Mouse (Mus musculus): ENCODE measurements around the gene Pten. TPM values are rescaled to one million over a fixed set of nuclear protein-coding genes. Genes with fewer than 3 reads are reported as not detected.

Pten gene
- polyA plus RNA-seq, 1 experiment from 2014 or later = 13.2 TPM

- H3K4me3 ChIP-seq (ENCODE audit: low read depth, low read length) = no peak overlapping the region
- no peak overlapping the region for H3K9ac ChIP-seq (ENCODE audit: low read depth, low read length)
- TF ChIP-seq CTCF (IDR thresholded peaks at IDR 0.05; ENCODE audit: low read depth) = no peak; the same call in 1 of the 2 replicates
- peak overlapping the region; percentile 84 for H3K27ac ChIP-seq (ENCODE audit: low read depth, low read length)
- no peaks in the 10 kb centered on the region for H3K4me1 ChIP-seq (replicated peaks; ENCODE audit: control insufficient read depth, insufficient read depth, low read length)
- peak overlapping the region; percentile 51 for H3K4me2 ChIP-seq (replicated peaks; ENCODE audit: low read depth)
- WGBS = 35% methylated on average over 10 of the region's 10 CpGs
- peak; percentile 91 for ATAC-seq
- H3K36me3 ChIP-seq (ENCODE audit: control insufficient read depth, insufficient read depth) = no peaks in the 10 kb centered on the region
- H3K9me3 ChIP-seq (ENCODE audit: control insufficient read depth) = no peaks in the 10 kb centered on the region
- no peaks in the 10 kb centered on the region for H3K27me3 ChIP-seq (replicated peaks; ENCODE audit: control insufficient read depth, insufficient read depth, low read length)
Observed at GRCm38 (mm10) chr19:32869053-32869680, 111.9 kb downstream of the Pten start.

- no peak overlapping the region for H3K27ac ChIP-seq (ENCODE audit: low read depth, low read length)
- no peaks in the 10 kb centered on the region for H3K4me1 ChIP-seq (replicated peaks; ENCODE audit: control insufficient read depth, insufficient read depth, low read length)
- H3K27me3 ChIP-seq (replicated peaks; ENCODE audit: control insufficient read depth, insufficient read depth, low read length) = no peaks in the 10 kb centered on the region
- H3K4me3 ChIP-seq (ENCODE audit: low read depth, low read length) = no peak overlapping the region
- TF ChIP-seq CTCF (IDR thresholded peaks at IDR 0.05; ENCODE audit: low read depth) = no peak
- H3K9ac ChIP-seq (ENCODE audit: low read depth, low read length) = no peak overlapping the region
- 65% methylated on average over 7 of the region's 7 CpGs for WGBS
- no peaks in the 10 kb centered on the region for H3K36me3 ChIP-seq (ENCODE audit: control insufficient read depth, insufficient read depth)
- no peaks in the 10 kb centered on the region for H3K9me3 ChIP-seq (ENCODE audit: control insufficient read depth)
- H3K4me2 ChIP-seq (replicated peaks; ENCODE audit: low read depth) = no peak overlapping the region
- ATAC-seq = no peak
Observed at GRCm38 (mm10) chr19:32873904-32874637, 116.8 kb downstream of the Pten start.

Other genes starting within 250 kb of the Pten start
- gene Papss2, start 161.7 kb upstream of the Pten start, polyA plus RNA-seq (2015; fragmentation: Nextera tagmentation; extraction: Ambion mirVana) = 27.6 and 34.7 TPM in 2 replicates
- 48.5 and 49.6 TPM in 2 replicates for gene Atad1, start 17.7 kb upstream of the Pten start, polyA plus RNA-seq (2015; fragmentation: Nextera tagmentation; extraction: Ambion mirVana)

Measured in intestine, postnatal 0 days (tissue).